Mouse (Mus musculus) MEL (cell line): ENCODE data around the gene Slc2a1.

ENCODE experiments used
- BHLHE40 ChIP-seq: IDR thresholded peaks from 2 replicates; pipeline ENCODE4 v1.6.1; 2012; ENCODE audit warnings: low read depth, mild to moderate bottlenecking, inconsistent platforms, low read length, improper control_type of control experiment, borderline replicate concordance
- CTCF ChIP-seq, 3 experiments: IDR thresholded peaks in 2 of 3; conservative IDR thresholded peaks in 1 of 3; 2 replicates each; pipeline ENCODE4 v1.5.1; 2011 to 2012; ENCODE audit warnings: low read length in 3 of 3, low read depth in 2 of 3, mild to moderate bottlenecking in 2 of 3, improper control_type of control experiment in 1 of 3, inconsistent platforms in 1 of 3, mixed read lengths in 1 of 3, moderate library complexity in 1 of 3; ENCODE audit not compliant: control insufficient read depth in 1 of 3, insufficient read depth in 1 of 3, poor library complexity in 1 of 3, severe bottlenecking in 1 of 3
- KAT2A ChIP-seq: conservative IDR thresholded peaks from 2 replicates; pipeline ENCODE4 v1.6.1; 2012; ENCODE audit warnings: low read depth, low read length, improper control_type of control experiment, inconsistent platforms
- POLR2A ChIP-seq, 2 experiments: IDR thresholded peaks; 2 replicates each; pipeline ENCODE4 v1.6.1; 2011 to 2012; ENCODE audit warnings: low read length in 2 of 2, mild to moderate bottlenecking in 2 of 2, control low read depth in 1 of 2, improper control_type of control experiment in 1 of 2, low read depth in 1 of 2, moderate library complexity in 1 of 2; ENCODE audit not compliant: control insufficient read depth in 1 of 2, insufficient read depth in 1 of 2, poor library complexity in 1 of 2
- SIN3A ChIP-seq: IDR thresholded peaks from 2 replicates; pipeline ENCODE4 v1.6.1; 2012; ENCODE audit warnings: low read length, improper control_type of control experiment, inconsistent platforms
- TAL1 ChIP-seq: IDR thresholded peaks from 2 replicates; pipeline ENCODE4 v1.6.1; 2012; ENCODE audit warnings: mild to moderate bottlenecking, inconsistent platforms, low read length, moderate library complexity, mixed read lengths

DNA sequence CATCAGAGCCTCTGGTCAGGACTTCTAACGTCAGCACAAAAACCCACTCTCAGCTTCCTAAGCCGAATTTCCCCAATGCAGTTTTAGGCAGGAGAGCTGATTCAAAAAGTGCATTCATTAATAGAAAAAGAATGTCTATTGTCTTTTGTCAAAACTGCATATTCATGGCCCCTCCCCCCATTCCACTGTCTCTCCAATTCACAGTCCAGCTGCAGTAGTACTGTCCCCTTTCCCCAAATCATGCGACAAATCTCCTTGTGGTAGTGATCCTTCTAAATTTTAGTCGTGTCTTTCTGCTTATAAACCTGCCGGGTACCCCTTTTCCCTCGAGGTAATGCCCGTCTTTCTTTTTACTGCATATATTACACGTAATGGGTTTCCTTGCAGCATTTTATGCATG, 30.3 kb downstream of the Slc2a1 start:
- TF ChIP-seq SIN3A (no peak), KAT2A (no peak), TAL1 (no peak), POLR2A (IDR thresholded peaks at IDR 0.05; ENCODE audit: control insufficient read depth in 1 of 2, insufficient read depth in 1 of 2, low read depth in 1 of 2, low read length in 2 of 2, poor library complexity in 1 of 2) (no peak), BHLHE40 (no peak), CTCF (IDR thresholded peaks at IDR 0.05 in 2 of 3, conservative IDR thresholded peaks at IDR 0.05 in 1 of 3; ENCODE audit: control insufficient read depth in 1 of 3, insufficient read depth in 1 of 3, low read depth in 2 of 3, low read length in 3 of 3, poor library complexity in 1 of 3, severe bottlenecking in 1 of 3) (no peak)
